Mouse (Mus musculus) limb, embryonic 14.5 days (tissue): ENCODE measurements at regions not wholly inside any gene's neighbourhood (a gene's known extent, or its start where the extent isn't known, plus 50 kb on each side); places are given as distances from the start of the nearest gene placed in this dataset.

Experiments used
- ATAC-seq: fragments of 200-750 bp; cut with Nextera tagmentation; 2 replicates; pipeline ENCODE4 v1.8.0; 2017; ENCODE audit warnings: low read depth, moderate number of reproducible peaks, moderate TSS enrichment; ENCODE audit not compliant: low FRiP score
- DNase-seq: peaks from one replicate; pipeline ENCODE4 v3.0.0-alpha.2; 2015; ENCODE audit warnings: low spot score
- H3K27ac ChIP-seq: fragments of 300-500 bp; sonication (generic); replicated peaks from 2 replicates; pipeline ENCODE4 v1.5.1; 2014; ENCODE audit warnings: low read depth, mild to moderate bottlenecking, low read length, moderate library complexity, mixed read lengths
- H3K27me3 ChIP-seq: fragments of 300-500 bp; sonication (generic); 2 replicates; pipeline ENCODE4 v1.6.1; 2014; ENCODE audit warnings: low read length, mixed read lengths; ENCODE audit not compliant: control insufficient read depth, insufficient read depth
- H3K36me3 ChIP-seq: fragments of 300-500 bp; sonication (generic); 2 replicates; pipeline ENCODE4 v1.6.1; 2014; ENCODE audit warnings: mild to moderate bottlenecking, low read length, moderate library complexity, mixed read lengths; ENCODE audit not compliant: control insufficient read depth, insufficient read depth
- H3K4me1 ChIP-seq: fragments of 300-500 bp; sonication (generic); 2 replicates; pipeline ENCODE4 v1.6.1; 2014; ENCODE audit warnings: antibody characterized with exemption, low read length, mixed read lengths; ENCODE audit not compliant: control insufficient read depth, insufficient read depth
- H3K4me2 ChIP-seq: fragments of 300-500 bp; sonication (generic); replicated peaks from 2 replicates; pipeline ENCODE4 v1.6.1; 2014; ENCODE audit warnings: low read depth, mild to moderate bottlenecking, low read length, moderate library complexity; ENCODE audit not compliant: severe bottlenecking
- H3K4me3 ChIP-seq: fragments of 300-500 bp; sonication (generic); replicated peaks from 2 replicates; pipeline ENCODE4 v1.5.1; 2014; ENCODE audit warnings: low read length
- H3K9ac ChIP-seq: fragments of 300-500 bp; sonication (generic); 2 replicates; pipeline ENCODE4 v1.6.1; 2014; ENCODE audit warnings: mild to moderate bottlenecking, low read depth, low read length, moderate library complexity; ENCODE audit not compliant: severe bottlenecking
- H3K9me3 ChIP-seq: fragments of 300-500 bp; sonication (generic); 2 replicates; pipeline ENCODE4 v1.6.1; 2016; ENCODE audit warnings: low read length; ENCODE audit not compliant: control insufficient read depth
- POLR2A ChIP-seq: fragments of 200-500 bp; IDR thresholded peaks from 2 replicates; pipeline ENCODE4 v1.8.0; 2012; ENCODE audit warnings: inconsistent platforms, mild to moderate bottlenecking, moderate library complexity, borderline replicate concordance; ENCODE audit not compliant: insufficient read depth, insufficient read length; ENCODE audit errors: extremely low read depth
- WGBS: fragments of 180-500 bp; shearing (Covaris S2); extraction: QIAGEN DNeasy Blood & Tissue Kit; methylation state at CpG from one replicate; pipeline ENCODE4 v1.1.7; 2014; 5-methylcytosine and 5-hydroxymethylcytosine counted together

- 67% methylated on average over 5 of the region's 5 CpGs for WGBS
- H3K4me1 ChIP-seq: no peaks in the 10 kb centered on the region
- H3K27ac ChIP-seq: no peak overlapping the region
- no peaks in the 10 kb centered on the region for H3K27me3 ChIP-seq
- H3K9ac ChIP-seq: no peak overlapping the region
- H3K4me2 ChIP-seq: no peak overlapping the region
- no peaks in the 10 kb centered on the region for H3K9me3 ChIP-seq
- no peak for TF ChIP-seq POLR2A
- no peak for DNase-seq
- no peak overlapping the region for H3K4me3 ChIP-seq
- no peak for ATAC-seq
- no peaks in the 10 kb centered on the region for H3K36me3 ChIP-seq
Measured at GRCm38 (mm10) chr13:71874986-71875385, 88.5 kb downstream of the Irx1 start.

- ATAC-seq (no peak), DNase-seq (no peak)
Measured at GRCm38 (mm10) chr13:71868763-71869162, 94.8 kb downstream of the Irx1 start.

GRCm38 (mm10) chr13:71853426-71854025 is 110.0 kb downstream of the Irx1 start:
- no peak for ATAC-seq
- no peak overlapping the region for H3K4me3 ChIP-seq
- no peak for DNase-seq
- no peak overlapping the region for H3K27ac ChIP-seq
- 71% methylated on average over 7 of the region's 7 CpGs for WGBS
- no peaks in the 10 kb centered on the region; the same call in 1 of the 2 replicates for H3K27me3 ChIP-seq
- no peak overlapping the region for H3K9ac ChIP-seq
- no peaks in the 10 kb centered on the region for H3K36me3 ChIP-seq
- TF ChIP-seq POLR2A: no peak
- no peaks in the 10 kb centered on the region for H3K4me1 ChIP-seq
- H3K9me3 ChIP-seq: no peaks in the 10 kb centered on the region
- no peak overlapping the region for H3K4me2 ChIP-seq

More at GRCm38 (mm10) chr13:71868763-71869162, 94.8 kb downstream of the Irx1 start:
- Histone ChIP-seq H3K4me3 (no peak overlapping the region), H3K27me3 (no peaks in the 10 kb centered on the region), H3K4me1 (no peaks in the 10 kb centered on the region), H3K27ac (no peak overlapping the region), H3K9me3 (no peaks in the 10 kb centered on the region), H3K4me2 (no peak overlapping the region), H3K36me3 (no peaks in the 10 kb centered on the region), H3K9ac (no peak overlapping the region)
- no peak for TF ChIP-seq POLR2A
- WGBS: 72% methylated on average over 6 of the region's 6 CpGs

GRCm38 (mm10) chr13:71804032-71804958 is 159.2 kb downstream of the Irx1 start:
- ATAC-seq: no peak
- Histone ChIP-seq H3K27ac (no peak overlapping the region), H3K27me3 (no peaks in the 10 kb centered on the region; the same call in 1 of the 2 replicates), H3K4me2 (no peak overlapping the region), H3K9me3 (no peaks in the 10 kb centered on the region), H3K9ac (no peak overlapping the region), H3K36me3 (no peaks in the 10 kb centered on the region), H3K4me3 (no peak overlapping the region), H3K4me1 (no peaks in the 10 kb centered on the region)
- TF ChIP-seq POLR2A: no peak
- 72% methylated on average over 16 of the region's 16 CpGs for WGBS
- no peak for DNase-seq

GRCm38 (mm10) chr13:71798288-71798687 is 165.2 kb downstream of the Irx1 start:
- TF ChIP-seq POLR2A: no peak
- Histone ChIP-seq H3K27ac (no peak overlapping the region), H3K4me1 (no peaks in the 10 kb centered on the region), H3K27me3 (no peaks in the 10 kb centered on the region), H3K4me3 (no peak overlapping the region), H3K36me3 (no peaks in the 10 kb centered on the region), H3K9ac (no peak overlapping the region), H3K4me2 (no peak overlapping the region), H3K9me3 (no peaks in the 10 kb centered on the region)
- no peak for ATAC-seq
- 68% methylated on average over 6 of the region's 6 CpGs for WGBS
- DNase-seq: no peak
